Mouse (Mus musculus) erythroblast, adult 5-6 weeks (primary cell): ENCODE results near the gene Wdr83os. TPM values are rescaled to one million over a fixed set of nuclear protein-coding genes. Genes with fewer than 3 reads are reported as not detected.
"Not testable (repeated sequence)": the region's sequence is repeated elsewhere in the genome, so short reads cannot be mapped to it uniquely, and the experiment has no call there.

Source experiments
- ATAC-seq: replicated peaks from 2 replicates; pipeline ENCODE4 v1.8.0; 2016; ENCODE audit warnings: moderate number of reproducible peaks, mild to moderate bottlenecking, moderate TSS enrichment, inconsistent platforms; ENCODE audit not compliant: poor library complexity, low FRiP score, severe bottlenecking
- total RNA-seq, 2 experiments: library from RNA; stranded (forward) in 1 of 2; stranded (reverse) in 1 of 2; fragments of 150-400 nt in 1 of 2; fragments of 200-764, 138-1000 nt in 1 of 2; gene quantifications; 2 replicates each; pipeline versions ENCODE4 v1.2.3 to v1.2.4; 2015 to 2017; ENCODE audit warnings: low replicate concordance in 2 of 2

The Wdr83os gene
- total RNA-seq, 2 experiments from 2014 or later = 4.3 to 31.3 TPM

- ATAC-seq = peak; percentile 81
These were observed 8.8 kb upstream of the Wdr83os start, which contains the start of gene Dhps for GRCm38 (mm10) chr8:85071514-85072281. TSS of gene Dhps (plus strand) at chr8:85071757.

DNA sequence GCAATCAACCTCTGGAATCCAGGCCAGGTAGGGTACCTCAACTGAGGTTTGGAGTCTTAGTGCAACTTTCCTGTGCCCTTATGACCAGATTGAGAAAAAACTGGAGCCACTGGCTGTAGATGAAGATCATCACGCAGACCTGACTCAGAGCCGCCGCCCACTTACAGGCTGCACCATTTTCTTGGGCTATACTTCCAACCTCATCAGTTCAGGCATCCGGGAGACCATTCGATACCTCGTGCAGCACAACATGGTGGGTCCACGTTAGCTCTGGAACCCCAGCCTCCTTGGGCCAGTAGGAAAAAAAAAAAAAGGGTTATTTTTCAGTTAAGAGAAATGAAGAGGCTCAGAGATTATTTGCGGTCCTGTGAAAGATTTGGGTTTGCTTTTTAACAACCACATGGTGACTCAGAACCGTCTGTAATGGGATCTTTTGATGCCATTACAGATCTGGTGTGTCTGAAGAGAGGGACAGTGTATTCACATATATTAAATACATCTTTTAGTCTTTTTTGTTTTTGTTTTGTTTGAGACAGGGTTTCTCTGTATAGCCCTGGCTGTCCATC lies 8.1 kb upstream of the Wdr83os start:
- no peak for ATAC-seq

GRCm38 (mm10) chr8:85073041-85073612 lies 7.4 kb upstream of the Wdr83os start:
- ATAC-seq = no peak

DNA sequence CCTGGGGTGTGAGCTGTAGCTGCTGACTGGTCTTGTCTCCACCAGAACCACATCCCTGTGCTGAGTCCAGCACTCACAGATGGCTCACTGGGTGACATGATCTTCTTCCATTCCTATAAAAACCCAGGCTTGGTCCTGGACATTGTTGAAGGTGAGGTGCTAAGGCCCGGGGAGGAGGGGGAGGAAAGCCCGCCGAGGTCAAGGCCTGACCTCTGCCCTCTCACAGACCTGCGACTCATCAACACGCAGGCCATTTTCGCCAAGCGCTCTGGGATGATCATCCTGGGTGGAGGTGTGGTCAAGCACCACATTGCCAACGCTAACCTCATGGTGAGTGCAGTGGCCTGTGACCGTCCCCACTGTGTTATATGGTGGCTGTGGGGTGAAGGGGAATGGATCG lies 6.4 kb upstream of the Wdr83os start:
- no peak for ATAC-seq

GRCm38 (mm10) chr8:85074617-85075016 lies 5.9 kb upstream of the Wdr83os start:
- ATAC-seq = no peak

DNA sequence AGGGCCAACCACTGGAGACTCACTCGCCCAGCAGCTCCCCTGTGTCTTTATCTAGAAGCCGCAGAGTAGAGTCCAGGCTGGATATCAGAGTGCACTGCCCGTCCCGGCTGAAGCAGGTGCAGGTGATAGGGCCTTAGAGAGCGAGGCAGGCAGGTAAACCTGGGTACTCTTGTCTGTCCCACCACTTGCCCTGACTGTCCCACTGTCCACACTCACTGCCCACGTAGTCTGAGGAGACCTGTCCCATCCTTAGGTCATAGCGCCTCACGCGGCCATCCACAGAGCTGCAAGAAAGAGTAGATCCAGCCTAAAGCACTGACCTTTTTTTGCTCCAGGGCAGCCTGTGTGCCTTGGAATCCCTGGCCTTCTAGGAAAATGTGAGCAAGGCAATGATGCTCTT lies 4.5 kb upstream of the Wdr83os start:
- ATAC-seq = peak; percentile 55

- ATAC-seq = peak; percentile 68
These were observed 3.5 kb upstream of the Wdr83os start for GRCm38 (mm10) chr8:85076993-85077392.

- peak; percentile 24 for ATAC-seq
These were observed 367 bp upstream of the Wdr83os start for GRCm38 (mm10) chr8:85080214-85080531.

- peak; percentile 18; the same call in 1 of the 2 replicates for ATAC-seq
These were observed 646 bp downstream of the Wdr83os start, which contains the start of gene Wdr83 for GRCm38 (mm10) chr8:85081216-85081555. TSS of gene Wdr83 (minus strand) at chr8:85081306.

GRCm38 (mm10) chr8:85082169-85082568 lies 1.6 kb downstream of the Wdr83os start:
- not testable (repeated sequence) for ATAC-seq

- ATAC-seq = peak; percentile 80
These were observed 2.7 kb downstream of the Wdr83os start, which contains the start of gene Man2b1 for GRCm38 (mm10) chr8:85083108-85083813. TSS of gene Man2b1 (plus strand) at chr8:85083270.

DNA sequence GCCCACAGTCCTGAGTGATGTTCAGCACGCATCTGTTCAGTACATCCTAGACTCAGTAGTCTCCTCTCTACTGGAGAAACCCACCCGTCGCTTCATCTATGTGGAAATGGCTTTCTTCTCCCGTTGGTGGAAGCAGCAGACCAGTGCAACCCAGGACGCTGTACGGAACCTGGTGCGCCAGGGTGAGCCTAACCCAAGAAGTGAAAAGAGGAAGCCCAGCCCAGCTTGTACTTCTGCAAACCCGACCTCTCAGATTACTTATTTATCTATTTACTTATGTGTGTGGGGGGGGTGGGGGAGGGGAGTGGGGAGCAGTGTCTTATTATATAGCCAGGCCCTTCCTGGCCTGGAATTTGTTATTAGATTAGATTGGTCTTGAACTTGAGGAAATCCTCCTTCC lies 4.1 kb downstream of the Wdr83os start:
- ATAC-seq = no peak

GRCm38 (mm10) chr8:85086238-85086637 lies 5.7 kb downstream of the Wdr83os start:
- no peak for ATAC-seq

DNA sequence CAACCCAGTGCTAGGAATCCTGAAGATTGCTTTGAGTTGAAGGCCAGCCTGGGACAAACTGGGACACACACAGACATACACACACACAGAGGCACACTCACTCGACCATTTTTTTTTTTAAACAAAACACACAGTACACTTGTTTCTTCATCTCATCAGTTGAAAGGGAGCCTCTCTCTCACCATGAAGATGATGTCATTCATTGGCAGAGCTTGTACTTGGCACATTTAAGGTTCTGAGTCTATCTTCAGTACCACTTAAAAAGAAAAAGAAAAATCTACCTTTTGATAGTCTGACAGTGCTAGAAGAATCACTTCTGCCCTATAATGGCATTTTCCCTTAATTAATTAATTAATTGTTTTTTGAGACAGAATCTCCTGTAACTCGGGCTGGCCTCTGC lies 8.2 kb downstream of the Wdr83os start:
- ATAC-seq = no peak

- no peak for ATAC-seq
These were observed 10.3 kb downstream of the Wdr83os start for GRCm38 (mm10) chr8:85090856-85091255.

DNA sequence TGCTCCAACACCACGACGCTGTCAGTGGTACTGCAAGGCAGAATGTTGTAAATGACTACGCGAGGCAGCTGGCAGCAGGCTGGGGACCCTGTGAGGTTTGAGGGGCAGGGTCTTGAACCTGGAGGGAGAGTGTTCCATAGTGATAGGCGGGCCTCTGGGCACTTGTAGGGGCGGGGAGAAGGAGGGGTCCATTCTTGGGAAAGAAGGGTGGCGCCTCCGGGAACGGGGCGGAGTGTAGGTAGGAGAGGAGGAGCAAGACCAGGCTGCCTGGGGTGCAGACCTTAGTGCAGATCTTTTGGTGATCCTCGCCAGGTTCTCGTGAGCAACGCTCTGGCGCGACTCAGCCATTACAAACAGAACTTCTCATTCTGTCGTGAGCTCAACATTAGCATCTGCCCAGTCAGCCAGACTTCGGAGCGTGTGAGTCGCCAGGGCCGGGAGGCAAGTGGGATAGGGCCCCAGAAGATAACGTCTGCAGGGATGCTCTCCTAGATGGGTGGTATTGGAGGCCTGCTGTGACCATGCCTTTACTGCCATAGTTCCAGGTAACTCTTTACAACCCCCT lies 11.1 kb downstream of the Wdr83os start:
- no peak for ATAC-seq

- no peak for ATAC-seq
These were observed 14.5 kb downstream of the Wdr83os start for GRCm38 (mm10) chr8:85095051-85095450.

- ATAC-seq = no peak
These were observed 15.0 kb downstream of the Wdr83os start for GRCm38 (mm10) chr8:85095566-85095965.

- no peak for ATAC-seq
These were observed 15.7 kb downstream of the Wdr83os start for GRCm38 (mm10) chr8:85096196-85096595.

DNA sequence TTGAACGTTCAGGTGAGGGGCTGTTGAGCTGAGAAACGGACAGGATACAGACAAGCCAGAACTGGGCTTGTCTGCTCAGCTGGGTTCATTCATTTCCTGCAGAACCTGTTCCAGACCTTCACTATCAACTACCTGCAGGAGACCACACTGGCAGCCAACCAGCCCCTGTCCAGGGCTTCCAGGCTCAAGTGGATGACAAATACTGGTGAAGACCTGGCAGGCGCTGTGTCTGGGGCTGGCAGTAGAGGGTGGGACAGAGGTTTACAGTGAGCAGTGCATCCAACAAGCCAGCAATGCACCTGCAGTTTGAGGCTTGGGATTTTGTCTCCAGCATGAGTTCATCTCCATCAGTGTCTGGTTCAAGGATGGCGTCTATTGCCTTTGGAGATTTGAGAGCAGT lies 16.3 kb downstream of the Wdr83os start:
- ATAC-seq = no peak
